Mouse (Mus musculus) stomach, adult 2 months (tissue): ENCODE data around the gene Mnx1. TPM values are rescaled to one million over a fixed set of nuclear protein-coding genes. Genes with fewer than 3 reads are reported as not detected.

Experiments used
- polyA plus RNA-seq: library from polyadenylated mRNA; depleted of rRNA; stranded (reverse); fragments of >200 nt; gene quantifications from 2 replicates; pipeline ENCODE4 v1.2.3, GENCODE M21; 2012; rRNA removed

Mnx1 gene
- polyA plus RNA-seq, result 0.19 and 1.1 TPM in 2 replicates

GRCm38 (mm10) chr5:29478208-29479197, at the start of gene Mnx1:
Mnx1 (minus strand) TSS chr5:29478470.

GRCm38 (mm10) chr5:29434228-29434871, 43.9 kb downstream of the Mnx1 start, which contains the start of gene Nom1:
Nom1 (plus strand) TSS chr5:29434664.

Other genes starting within 250 kb of the Mnx1 start
- gene Lmbr1, start 100.1 kb downstream of the Mnx1 start, polyA plus RNA-seq, result 0.81 and 1.5 TPM in 2 replicates
- 0.72 and 0.82 TPM in 2 replicates for gene Nom1, start 43.8 kb downstream of the Mnx1 start, polyA plus RNA-seq
- gene Ube3c, start 90.8 kb upstream of the Mnx1 start, polyA plus RNA-seq, result 2.8 and 3.3 TPM in 2 replicates